Mouse (Mus musculus): ENCODE data around the gene Sult2a6.

Sult2a6 gene

DNA sequence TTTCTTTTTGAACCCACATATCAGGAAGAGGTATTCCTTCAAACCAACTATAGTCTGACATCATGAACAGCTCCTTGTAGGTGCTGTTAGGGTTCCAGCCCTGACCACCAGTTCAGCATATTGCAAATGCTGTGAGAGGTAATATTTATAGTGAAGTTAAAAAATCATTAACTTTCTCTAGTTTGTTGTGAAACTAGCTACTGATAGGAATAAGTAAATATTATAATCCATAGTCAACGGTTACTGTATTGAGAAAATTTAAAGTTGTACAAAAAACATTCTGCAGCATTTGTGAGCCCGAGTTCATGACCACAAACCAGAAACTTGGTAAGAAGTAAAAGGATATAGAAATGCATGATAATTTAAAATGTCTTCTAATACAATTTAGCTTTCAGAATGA, at the start of gene Sult2a6:
Sult2a6 (minus strand) TSS at position 101 of the 400 bp plus-strand sequence.
- no peak for DNase-seq

GRCm38 (mm10) chr7:14215231-14215630, 39.4 kb downstream of the Sult2a6 start:
- DNase-seq: no peak

GRCm38 (mm10) chr7:14203417-14203816, 51.3 kb downstream of the Sult2a6 start:
- no peak for DNase-seq

DNA sequence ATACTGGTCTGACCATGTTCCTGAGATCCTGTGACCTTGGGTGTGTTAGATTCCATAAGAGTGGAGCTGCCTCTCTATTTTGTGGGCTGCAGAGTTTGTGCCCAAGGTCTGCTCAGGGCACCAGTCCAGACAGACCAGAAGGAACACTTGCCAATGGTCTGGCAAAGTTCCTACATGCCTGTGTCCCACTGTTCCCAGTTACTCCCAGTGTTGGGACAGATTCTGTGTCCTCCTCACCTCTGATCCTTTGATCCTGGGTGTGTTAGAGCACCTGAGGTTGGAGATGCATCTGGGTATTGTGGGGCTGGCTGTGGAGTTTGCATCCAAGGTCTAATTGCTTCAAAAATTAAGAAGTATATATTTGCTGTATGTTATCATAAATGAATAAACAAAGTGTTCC, 52.2 kb downstream of the Sult2a6 start:
- DNase-seq: no peak

Measured in lung, postnatal 14 days (tissue).